Mouse (Mus musculus) lung, embryonic 16.5 days (tissue): ENCODE data around the gene Padi2. TPM values are rescaled to one million over a fixed set of nuclear protein-coding genes. Genes with fewer than 3 reads are reported as not detected.

ENCODE experiments used
- ATAC-seq: fragments of 200-750 bp; cut with Nextera tagmentation; 2 replicates; pipeline ENCODE4 v1.8.0; 2017; ENCODE audit warnings: low read depth, mild to moderate bottlenecking, moderate library complexity
- H3K27ac ChIP-seq: fragments of 300-500 bp; sonication (generic); 2 replicates; pipeline ENCODE4 v1.5.1; 2014; ENCODE audit warnings: mild to moderate bottlenecking, control low read depth, low read length
- H3K27me3 ChIP-seq: fragments of 300-500 bp; sonication (generic); 2 replicates; pipeline ENCODE4 v1.6.1; 2014; ENCODE audit warnings: low read depth, low read length, mixed read lengths; ENCODE audit not compliant: control insufficient read depth, insufficient read depth
- H3K36me3 ChIP-seq: fragments of 300-500 bp; sonication (generic); 2 replicates; pipeline ENCODE4 v1.6.1; 2014; ENCODE audit warnings: low read length; ENCODE audit not compliant: control insufficient read depth, insufficient read depth
- H3K4me1 ChIP-seq: fragments of 300-500 bp; sonication (generic); replicated peaks from 2 replicates; pipeline ENCODE4 v1.6.1; 2014; ENCODE audit warnings: low read length, mixed read lengths; ENCODE audit not compliant: control insufficient read depth, insufficient read depth
- H3K4me2 ChIP-seq: fragments of 300-500 bp; sonication (generic); 2 replicates; pipeline ENCODE4 v1.6.1; 2014; ENCODE audit warnings: low read depth, low read length, control low read depth
- H3K4me3 ChIP-seq: fragments of 300-500 bp; sonication (generic); 2 replicates; pipeline ENCODE4 v1.5.1; 2014; ENCODE audit warnings: mild to moderate bottlenecking, low read length, control low read depth
- H3K9ac ChIP-seq: fragments of 300-500 bp; sonication (generic); 2 replicates; pipeline ENCODE4 v1.6.1; 2014; ENCODE audit warnings: low read length, control low read depth
- H3K9me3 ChIP-seq: fragments of 300-500 bp; sonication (generic); 2 replicates; pipeline ENCODE4 v1.6.1; 2016; ENCODE audit warnings: low read length; ENCODE audit not compliant: control insufficient read depth
- WGBS: fragments of 180-500 bp; shearing (Covaris S2); extraction: QIAGEN DNeasy Blood & Tissue Kit; methylation state at CpG from one replicate; pipeline ENCODE4 v1.1.7; 2014; 5-methylcytosine and 5-hydroxymethylcytosine counted together
- polyA plus RNA-seq: library from polyadenylated mRNA; unstranded; fragments of >200 nt; fragmentation: Nextera tagmentation; extraction: Ambion mirVana; gene quantifications from 2 replicates; pipeline ENCODE4 v1.2.1, GENCODE M21; 2015

Gene Padi2
- polyA plus RNA-seq, 1 experiment from 2014 or later, result 2.1 TPM

- Histone ChIP-seq H3K36me3 (no peaks in the 10 kb centered on the region), H3K27ac (no peak overlapping the region), H3K4me2 (no peak overlapping the region), H3K4me3 (no peak overlapping the region), H3K9ac (no peak overlapping the region), H3K9me3 (no peaks in the 10 kb centered on the region), H3K4me1 (no peaks in the 10 kb centered on the region), H3K27me3 (no peaks in the 10 kb centered on the region)
- ATAC-seq, result no peak
- WGBS, result 60% methylated on average over 9 of the region's 9 CpGs
Observed at GRCm38 (mm10) chr4:140928349-140928748, 22.2 kb downstream of the Padi2 start.

- Histone ChIP-seq H3K4me3 (no peak overlapping the region), H3K9ac (no peak overlapping the region), H3K27me3 (no peaks in the 10 kb centered on the region), H3K27ac (no peak overlapping the region), H3K36me3 (no peaks in the 10 kb centered on the region), H3K4me2 (no peak overlapping the region), H3K9me3 (no peaks in the 10 kb centered on the region), H3K4me1 (no peaks in the 10 kb centered on the region)
- 70% methylated on average over 8 of the region's 8 CpGs for WGBS
- ATAC-seq, result no peak
Observed at GRCm38 (mm10) chr4:140929745-140930144, 23.6 kb downstream of the Padi2 start.

- no peak for ATAC-seq
- Histone ChIP-seq H3K36me3 (no peaks in the 10 kb centered on the region), H3K4me2 (no peak overlapping the region), H3K4me3 (no peak overlapping the region), H3K9ac (no peak overlapping the region), H3K27me3 (no peaks in the 10 kb centered on the region), H3K27ac (no peak overlapping the region), H3K9me3 (no peaks in the 10 kb centered on the region), H3K4me1 (no peaks in the 10 kb centered on the region)
- WGBS, result 48% methylated on average over 10 of the region's 10 CpGs
Observed at GRCm38 (mm10) chr4:140930900-140931470, 24.8 kb downstream of the Padi2 start.

- WGBS, result 77% methylated on average over 9 of the region's 9 CpGs
- Histone ChIP-seq H3K4me1 (no peaks in the 10 kb centered on the region), H3K27me3 (no peaks in the 10 kb centered on the region), H3K9ac (no peak overlapping the region), H3K9me3 (no peaks in the 10 kb centered on the region; the same call in 1 of the 2 replicates), H3K36me3 (no peaks in the 10 kb centered on the region), H3K4me2 (no peak overlapping the region), H3K27ac (no peak overlapping the region), H3K4me3 (no peak overlapping the region)
- no peak for ATAC-seq
Observed at GRCm38 (mm10) chr4:140935643-140936042, 29.5 kb downstream of the Padi2 start.

GRCm38 (mm10) chr4:140944356-140944755 is 38.2 kb downstream of the Padi2 start:
- WGBS, result 90% methylated on average over 12 of the region's 12 CpGs
- Histone ChIP-seq H3K4me3 (no peak overlapping the region), H3K4me1 (peaks cover 2% of the 10 kb centered on the region; the same call in 1 of the 2 replicates), H3K9ac (no peak overlapping the region), H3K36me3 (no peaks in the 10 kb centered on the region), H3K27ac (no peak overlapping the region), H3K27me3 (no peaks in the 10 kb centered on the region), H3K9me3 (no peaks in the 10 kb centered on the region), H3K4me2 (no peak overlapping the region)
- no peak for ATAC-seq

GRCm38 (mm10) chr4:140944961-140945442 is 38.9 kb downstream of the Padi2 start:
- no peak overlapping the region for H3K4me2 ChIP-seq
- no peak for ATAC-seq
- H3K4me3 ChIP-seq, result no peak overlapping the region
- 74% methylated on average over 5 of the region's 5 CpGs for WGBS
- H3K36me3 ChIP-seq, result no peaks in the 10 kb centered on the region
- no peak overlapping the region for H3K9ac ChIP-seq
- no peak overlapping the region for H3K27ac ChIP-seq
- peaks cover 2% of the 10 kb centered on the region; the same call in 1 of the 2 replicates for H3K4me1 ChIP-seq
- H3K27me3 ChIP-seq, result no peaks in the 10 kb centered on the region
- no peaks in the 10 kb centered on the region for H3K9me3 ChIP-seq

- Histone ChIP-seq H3K4me3 (no peak overlapping the region), H3K27me3 (no peaks in the 10 kb centered on the region), H3K36me3 (no peaks in the 10 kb centered on the region), H3K9me3 (no peaks in the 10 kb centered on the region), H3K9ac (no peak overlapping the region), H3K4me2 (no peak overlapping the region), H3K27ac (no peak overlapping the region), H3K4me1 (peaks cover 2% of the 10 kb centered on the region; the same call in 1 of the 2 replicates)
- 86% methylated on average over 4 of the region's 4 CpGs for WGBS
- no peak for ATAC-seq
Observed at GRCm38 (mm10) chr4:140945571-140945970, 39.4 kb downstream of the Padi2 start.

GRCm38 (mm10) chr4:140946048-140946447 is 39.9 kb downstream of the Padi2 start:
- Histone ChIP-seq H3K9ac (no peak overlapping the region), H3K36me3 (no peaks in the 10 kb centered on the region), H3K9me3 (no peaks in the 10 kb centered on the region), H3K27ac (no peak overlapping the region), H3K4me3 (no peak overlapping the region), H3K27me3 (no peaks in the 10 kb centered on the region), H3K4me2 (no peak overlapping the region), H3K4me1 (peaks cover 2% of the 10 kb centered on the region; the same call in 1 of the 2 replicates)
- ATAC-seq, result no peak
- 23% methylated on average over 4 of the region's 4 CpGs for WGBS

- no peak overlapping the region for H3K4me2 ChIP-seq
- WGBS, result 54% methylated on average over 14 of the region's 14 CpGs
- no peak overlapping the region for H3K9ac ChIP-seq
- H3K4me1 ChIP-seq, result peaks cover 2% of the 10 kb centered on the region; the same call in 1 of the 2 replicates
- no peaks in the 10 kb centered on the region for H3K9me3 ChIP-seq
- H3K4me3 ChIP-seq, result no peak overlapping the region
- no peaks in the 10 kb centered on the region for H3K36me3 ChIP-seq
- no peak for ATAC-seq
- H3K27me3 ChIP-seq, result no peaks in the 10 kb centered on the region
- H3K27ac ChIP-seq, result no peak overlapping the region
Observed at GRCm38 (mm10) chr4:140946580-140947205, 40.5 kb downstream of the Padi2 start.
